Mouse (Mus musculus): ENCODE measurements around the gene Mthfd1.

Mthfd1 gene

GRCm38 (mm10) chr12:76300367-76300766 lies 45.3 kb downstream of the Mthfd1 start:
- DNase-seq (ENCODE audit: inconsistent ontology term) = no peak

- DNase-seq (ENCODE audit: inconsistent ontology term) = peak; percentile 42
Measured at GRCm38 (mm10) chr12:76303474-76303873, 48.4 kb downstream of the Mthfd1 start.

GRCm38 (mm10) chr12:76304199-76304598 lies 49.1 kb downstream of the Mthfd1 start:
- no peak for DNase-seq (ENCODE audit: inconsistent ontology term)

GRCm38 (mm10) chr12:76305107-76305506 lies 50.0 kb downstream of the Mthfd1 start:
- no peak for DNase-seq (ENCODE audit: inconsistent ontology term)

- no peak for DNase-seq (ENCODE audit: inconsistent ontology term)
Measured at GRCm38 (mm10) chr12:76306852-76307561, 51.9 kb downstream of the Mthfd1 start.

GRCm38 (mm10) chr12:76307964-76308363 lies 52.9 kb downstream of the Mthfd1 start:
- peak; percentile 58 for DNase-seq (ENCODE audit: inconsistent ontology term)

GRCm38 (mm10) chr12:76308436-76308835 lies 53.3 kb downstream of the Mthfd1 start:
- DNase-seq (ENCODE audit: inconsistent ontology term) = no peak

GRCm38 (mm10) chr12:76310007-76310406 lies 54.9 kb downstream of the Mthfd1 start:
- DNase-seq (ENCODE audit: inconsistent ontology term) = no peak

GRCm38 (mm10) chr12:76310633-76311032 lies 55.5 kb downstream of the Mthfd1 start:
- DNase-seq (ENCODE audit: inconsistent ontology term) = no peak

GRCm38 (mm10) chr12:76311227-76311626 lies 56.1 kb downstream of the Mthfd1 start:
- no peak for DNase-seq (ENCODE audit: inconsistent ontology term)

GRCm38 (mm10) chr12:76311951-76312350 lies 56.9 kb downstream of the Mthfd1 start:
- no peak for DNase-seq (ENCODE audit: inconsistent ontology term)

GRCm38 (mm10) chr12:76318282-76319212 lies 63.4 kb downstream of the Mthfd1 start:
- DNase-seq (ENCODE audit: inconsistent ontology term) = peak; percentile 20

GRCm38 (mm10) chr12:76324679-76325431 lies 69.8 kb downstream of the Mthfd1 start, which contains the start of gene Akap5:
Gene Akap5 (plus strand): TSS chr12:76324891.
- peak; percentile 80 for DNase-seq (ENCODE audit: inconsistent ontology term)

- DNase-seq (ENCODE audit: inconsistent ontology term) = no peak
Measured at GRCm38 (mm10) chr12:76326437-76327220, 71.5 kb downstream of the Mthfd1 start.

- no peak for DNase-seq (ENCODE audit: inconsistent ontology term)
Measured at GRCm38 (mm10) chr12:76328567-76329354, 73.7 kb downstream of the Mthfd1 start.

- no peak for DNase-seq (ENCODE audit: inconsistent ontology term)
Measured at GRCm38 (mm10) chr12:76333688-76334087, 78.6 kb downstream of the Mthfd1 start.

- DNase-seq (ENCODE audit: inconsistent ontology term) = no peak
Measured at GRCm38 (mm10) chr12:76335641-76336040, 80.5 kb downstream of the Mthfd1 start.

GRCm38 (mm10) chr12:76336111-76336965 lies 81.2 kb downstream of the Mthfd1 start:
- DNase-seq (ENCODE audit: inconsistent ontology term) = no peak

GRCm38 (mm10) chr12:76341080-76341479 lies 86.0 kb downstream of the Mthfd1 start:
- DNase-seq (ENCODE audit: inconsistent ontology term) = peak; percentile 42
